Mouse (Mus musculus) ES-Bruce4 (cell line): ENCODE measurements around the gene Tm4sf20.

ENCODE experiments used
- CTCF ChIP-seq: IDR thresholded peaks from one replicate; pipeline ENCODE4 v1.8.1; 2011; ENCODE audit warnings: low read depth, low read length
- EP300 ChIP-seq: IDR thresholded peaks from 2 replicates; pipeline ENCODE4 v1.6.1; 2011; ENCODE audit warnings: low read depth, low read length; ENCODE audit not compliant: insufficient read depth

DNA sequence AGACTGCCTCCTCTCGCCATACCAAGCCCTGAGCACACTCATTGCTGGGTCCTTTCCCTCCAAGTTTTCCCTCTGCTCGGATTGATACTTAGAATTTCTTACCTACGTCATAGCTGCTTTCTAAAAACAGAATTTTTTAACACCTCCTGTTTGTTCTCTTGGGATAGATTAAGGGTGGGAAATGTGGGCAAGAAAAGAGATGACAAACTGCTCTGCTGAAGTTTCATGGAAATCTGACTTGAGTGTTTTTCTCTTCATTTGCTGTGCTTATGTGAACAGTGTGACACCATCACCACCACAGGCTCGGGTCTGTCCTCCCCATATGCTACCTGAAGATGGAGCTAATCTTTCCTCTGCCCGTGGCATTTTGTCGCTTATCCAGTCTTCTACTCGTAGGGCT, 26.7 kb downstream of the Tm4sf20 start:
- TF ChIP-seq CTCF (no peak), EP300 (no peak)
